Mouse (Mus musculus) C2C12 (cell line): ENCODE measurements at regions not wholly inside any gene's neighbourhood (a gene's known extent, or its start where the extent isn't known, plus 50 kb on each side); places are given as distances from the start of the nearest gene placed in this dataset.

Experiments
- H3K27me3 ChIP-seq: one replicate; pipeline ENCODE4 v1.6.1; 2011; ENCODE audit not compliant: control insufficient read depth, insufficient read depth, insufficient read length
- H3K36me3 ChIP-seq: one replicate; pipeline ENCODE4 v1.6.1; 2011; ENCODE audit not compliant: control insufficient read depth, insufficient read depth
- H3K4me3 ChIP-seq: one replicate; pipeline ENCODE4 v1.5.1; 2011; ENCODE audit warnings: mild to moderate bottlenecking, control low read depth; ENCODE audit not compliant: poor library complexity, insufficient read depth, severe bottlenecking
- H3K79me2 ChIP-seq: one replicate; pipeline ENCODE4 v1.6.1; 2011; ENCODE audit not compliant: control insufficient read depth, insufficient read depth
- H3K79me3 ChIP-seq: one replicate; pipeline ENCODE4 v1.6.1; 2011; ENCODE audit warnings: low read depth, control low read depth
- H3ac ChIP-seq: one replicate; pipeline ENCODE3; 2011; ENCODE audit warnings: low read depth; ENCODE audit not compliant: control insufficient read depth, insufficient read length
- CEBPB ChIP-seq: IDR thresholded peaks from one replicate; pipeline ENCODE4 v1.6.1; 2011; ENCODE audit warnings: low read depth, mild to moderate bottlenecking, control low read depth, moderate library complexity
- CTCF ChIP-seq: IDR thresholded peaks from one replicate; pipeline ENCODE4 v1.5.1; 2011; ENCODE audit not compliant: control insufficient read depth, insufficient read depth, insufficient read length
- FOSL1 ChIP-seq: IDR thresholded peaks from one replicate; pipeline ENCODE4 v1.8.0; 2011; ENCODE audit warnings: mild to moderate bottlenecking, low read length; ENCODE audit not compliant: poor library complexity, insufficient read depth, severe bottlenecking
- MAX ChIP-seq: IDR thresholded peaks from one replicate; pipeline ENCODE4 v1.6.1; 2011; ENCODE audit warnings: mild to moderate bottlenecking, control low read depth
- MYOD1 ChIP-seq: IDR thresholded peaks from one replicate; pipeline ENCODE4 v1.6.1; 2011; ENCODE audit warnings: low read depth; ENCODE audit not compliant: control insufficient read depth, insufficient read length
- MYOG ChIP-seq: IDR thresholded peaks from one replicate; pipeline ENCODE4 v1.6.1; 2011; ENCODE audit not compliant: control insufficient read depth, insufficient read length; ENCODE audit errors: extremely low read depth
- USF1 ChIP-seq: IDR thresholded peaks from one replicate; pipeline ENCODE4 v1.6.1; 2011; ENCODE audit warnings: low read depth, mild to moderate bottlenecking, control low read depth, moderate library complexity

- Histone ChIP-seq H3K27me3 (no peaks in the 10 kb centered on the region), H3ac (no peak overlapping the region), H3K36me3 (no peaks in the 10 kb centered on the region), H3K79me3 (no peaks in the 10 kb centered on the region), H3K79me2 (no peaks in the 10 kb centered on the region), H3K4me3 (no peak overlapping the region)
- no peak for TF ChIP-seq USF1
- TF ChIP-seq MYOG: no peak
- no peak for TF ChIP-seq MYOD1
- TF ChIP-seq MAX: no peak
- no peak for TF ChIP-seq CTCF
- TF ChIP-seq FOSL1: no peak
- no peak for TF ChIP-seq CEBPB
Measured at GRCm38 (mm10) chr11:52610681-52611165, 153.7 kb upstream of the Fstl4 start.

GRCm38 (mm10) chr11:52615622-52616021 is 148.8 kb upstream of the Fstl4 start:
- H3K79me2 ChIP-seq: no peaks in the 10 kb centered on the region
- TF ChIP-seq CEBPB (no peak), USF1 (no peak), MYOG (no peak), CTCF (no peak), MYOD1 (no peak), MAX (no peak), FOSL1 (no peak)
- H3K27me3 ChIP-seq: peaks cover 14% of the 10 kb centered on the region
- H3K36me3 ChIP-seq: no peaks in the 10 kb centered on the region
- no peak overlapping the region for H3ac ChIP-seq
- H3K4me3 ChIP-seq: no peak overlapping the region
- H3K79me3 ChIP-seq: no peaks in the 10 kb centered on the region

GRCm38 (mm10) chr11:52618646-52619045 is 145.8 kb upstream of the Fstl4 start:
- TF ChIP-seq USF1 (no peak), CTCF (no peak), FOSL1 (no peak), MYOD1 (no peak), CEBPB (no peak), MAX (no peak), MYOG (no peak)
- H3K27me3 ChIP-seq: peaks cover 21% of the 10 kb centered on the region
- no peak overlapping the region for H3K4me3 ChIP-seq
- H3ac ChIP-seq: no peak overlapping the region
- no peaks in the 10 kb centered on the region for H3K79me2 ChIP-seq
- H3K79me3 ChIP-seq: no peaks in the 10 kb centered on the region
- H3K36me3 ChIP-seq: no peaks in the 10 kb centered on the region

GRCm38 (mm10) chr11:52622861-52623260 is 141.6 kb upstream of the Fstl4 start:
- no peaks in the 10 kb centered on the region for H3K79me3 ChIP-seq
- peaks cover 30% of the 10 kb centered on the region for H3K27me3 ChIP-seq
- H3K4me3 ChIP-seq: no peak overlapping the region
- no peaks in the 10 kb centered on the region for H3K36me3 ChIP-seq
- TF ChIP-seq CTCF: no peak
- no peak for TF ChIP-seq MYOG
- TF ChIP-seq CEBPB: no peak
- TF ChIP-seq USF1: no peak
- no peak for TF ChIP-seq MAX
- TF ChIP-seq MYOD1: no peak
- TF ChIP-seq FOSL1: no peak
- H3ac ChIP-seq: no peak overlapping the region
- H3K79me2 ChIP-seq: no peaks in the 10 kb centered on the region

GRCm38 (mm10) chr11:52628875-52629274 is 135.6 kb upstream of the Fstl4 start:
- H3K4me3 ChIP-seq: no peak overlapping the region
- TF ChIP-seq MAX (no peak), CEBPB (no peak), MYOD1 (no peak), USF1 (no peak), CTCF (no peak), FOSL1 (no peak), MYOG (no peak)
- peaks cover 10% of the 10 kb centered on the region for H3K27me3 ChIP-seq
- no peaks in the 10 kb centered on the region for H3K36me3 ChIP-seq
- no peaks in the 10 kb centered on the region for H3K79me3 ChIP-seq
- H3K79me2 ChIP-seq: no peaks in the 10 kb centered on the region
- H3ac ChIP-seq: no peak overlapping the region

GRCm38 (mm10) chr11:52629776-52630175 is 134.7 kb upstream of the Fstl4 start:
- peak; percentile 22 for TF ChIP-seq CTCF
- TF ChIP-seq MAX: no peak
- Histone ChIP-seq H3K79me3 (no peaks in the 10 kb centered on the region), H3K4me3 (no peak overlapping the region), H3K27me3 (peaks cover 7% of the 10 kb centered on the region), H3K36me3 (no peaks in the 10 kb centered on the region), H3K79me2 (no peaks in the 10 kb centered on the region), H3ac (no peak overlapping the region)
